Mouse (Mus musculus) megakaryocyte, embryonic 14.5 days (primary cell): ENCODE results near the gene Gm3149.
"Not testable (repeated sequence)": the region's sequence is repeated elsewhere in the genome, so short reads cannot be mapped to it uniquely, and the experiment has no call there.

Experiments used
- FLI1 ChIP-seq: IDR thresholded peaks from 2 replicates; pipeline ENCODE4 v1.6.1; 2012; ENCODE audit warnings: low read length, inconsistent platforms, mixed read lengths
- GATA1 ChIP-seq: IDR thresholded peaks from 3 replicates; pipeline ENCODE4 v1.6.1; 2012; ENCODE audit warnings: mixed read lengths, low read length, inconsistent platforms, borderline replicate concordance

DNA sequence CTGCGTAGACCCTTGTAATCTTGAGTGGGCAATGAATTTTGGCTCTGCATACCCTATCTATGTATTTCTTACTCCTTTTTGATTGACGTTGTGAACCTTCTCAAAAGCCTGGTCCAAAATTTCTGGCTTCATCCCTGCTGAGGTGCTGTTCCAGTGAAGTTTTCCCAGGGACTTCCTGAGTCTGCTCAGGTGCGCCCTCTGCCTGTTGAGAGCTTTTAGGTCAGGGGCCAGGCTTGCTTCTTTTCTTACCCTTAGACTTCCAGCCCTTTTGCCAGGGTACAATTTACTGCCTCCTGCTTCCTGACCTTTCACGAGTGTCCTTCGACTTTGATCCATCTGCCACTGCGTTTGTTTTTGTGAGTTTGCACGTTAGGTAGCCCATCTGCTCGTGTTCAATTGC, 18.4 kb downstream of the Gm3149 start:
- not testable (repeated sequence) for TF ChIP-seq GATA1, FLI1
